In genomic region chr9:43920053-43920754, GRCm38 (mm10) we compare ENCODE assay signal across 8 mouse cellular contexts.
DNase-seq lines count a peak whose midpoint lies in the region; ATAC-seq lines count a peak whose summit lies in the region.

No protein-coding gene starts in this region.

- 8% methylated on average over 24 of the region's 24 CpGs for WGBS in embryonic facial prominence, embryonic 15.5 days
- 16% methylated on average over 24 of the region's 24 CpGs for WGBS in limb, embryonic 10.5 days
- WGBS in stomach, embryonic 15.5 days: 15% methylated on average over 24 of the region's 24 CpGs

- peaks cover 14% of the 10 kb centered on the region; the same call in 1 of the 2 replicates for H3K27me3 ChIP-seq in embryonic facial prominence, embryonic 15.5 days
- H3K27me3 ChIP-seq in limb, embryonic 10.5 days (ENCODE audit: low read depth, poor library complexity, severe bottlenecking): peaks cover 73% of the 10 kb centered on the region
- peaks cover 39% of the 10 kb centered on the region for H3K27me3 ChIP-seq in stomach, embryonic 15.5 days (replicated peaks)

- no peak overlapping the region for H3K9ac ChIP-seq in embryonic facial prominence, embryonic 15.5 days
- H3K9ac ChIP-seq in stomach, embryonic 15.5 days: no peak overlapping the region

- H3K36me3 ChIP-seq in embryonic facial prominence, embryonic 15.5 days: no peaks in the 10 kb centered on the region
- no peaks in the 10 kb centered on the region for H3K36me3 ChIP-seq in limb, embryonic 10.5 days
- H3K36me3 ChIP-seq in stomach, embryonic 15.5 days: no peaks in the 10 kb centered on the region

- peak overlapping the region; percentile 24; the same call in 1 of the 2 replicates for H3K4me2 ChIP-seq in embryonic facial prominence, embryonic 15.5 days (replicated peaks)
- H3K4me2 ChIP-seq in stomach, embryonic 15.5 days: 0 out of 2 replicates have a peak overlapping the region, but pooled peaks have one; percentile 11

- no peaks in the 10 kb centered on the region for H3K9me3 ChIP-seq in embryonic facial prominence, embryonic 15.5 days (replicated peaks)
- no peaks in the 10 kb centered on the region for H3K9me3 ChIP-seq in limb, embryonic 10.5 days (replicated peaks)
- H3K9me3 ChIP-seq in stomach, embryonic 15.5 days: no peaks in the 10 kb centered on the region

- no peak overlapping the region for H3K4me3 ChIP-seq in embryonic facial prominence, embryonic 15.5 days (replicated peaks)
- no peak overlapping the region for H3K4me3 ChIP-seq in limb, embryonic 10.5 days
- no peak overlapping the region for H3K4me3 ChIP-seq in stomach, embryonic 15.5 days (replicated peaks)

- peaks cover 7% of the 10 kb centered on the region; the same call in 1 of the 2 replicates for H3K4me1 ChIP-seq in embryonic facial prominence, embryonic 15.5 days
- no peaks in the 10 kb centered on the region; the same call in 1 of the 2 replicates for H3K4me1 ChIP-seq in limb, embryonic 10.5 days
- 0 out of 2 replicates have a peak, but pooled peaks cover 4% of the 10 kb centered on the region for H3K4me1 ChIP-seq in stomach, embryonic 15.5 days

- ATAC-seq in embryonic facial prominence, embryonic 15.5 days (ENCODE audit: insufficient number of reproducible peaks, low FRiP score, low TSS enrichment, low read depth): 0 out of 2 replicates have a peak, but pooled peaks have one; percentile 61
- no peak for ATAC-seq in stomach, embryonic 15.5 days (ENCODE audit: insufficient read depth, low FRiP score, low read depth)

- H3K27ac ChIP-seq in embryonic facial prominence, embryonic 15.5 days (replicated peaks): no peak overlapping the region
- H3K27ac ChIP-seq in limb, embryonic 10.5 days: no peak overlapping the region
- no peak overlapping the region for H3K27ac ChIP-seq in stomach, embryonic 15.5 days

- DNase-seq in 3T3-L1 (ENCODE audit: low read depth, low spot score): peak; percentile 72
- DNase-seq in adrenal gland, postnatal 4 days (ENCODE audit: low spot score in 2 of 2): peak; percentile 62 to 68
- DNase-seq in heart, adult 8-10 months (ENCODE audit: low spot score): peak; percentile 41
- DNase-seq in kidney, adult 8-10 months: peak; percentile 75 to 79
- DNase-seq in limb, embryonic 10.5 days (ENCODE audit: low spot score): peak; percentile 90
- peak; percentile 87 for DNase-seq in neural tube, embryonic 10.5 days (ENCODE audit: extremely low spot score, low spot score)
